Mouse (Mus musculus): ENCODE results near the gene Yrdc. TPM values are rescaled to one million over a fixed set of nuclear protein-coding genes. Genes with fewer than 3 reads are reported as not detected.

Yrdc gene
- total RNA-seq, 2 experiments from 2014 or later = 29.8 to 33.8 TPM

DNA sequence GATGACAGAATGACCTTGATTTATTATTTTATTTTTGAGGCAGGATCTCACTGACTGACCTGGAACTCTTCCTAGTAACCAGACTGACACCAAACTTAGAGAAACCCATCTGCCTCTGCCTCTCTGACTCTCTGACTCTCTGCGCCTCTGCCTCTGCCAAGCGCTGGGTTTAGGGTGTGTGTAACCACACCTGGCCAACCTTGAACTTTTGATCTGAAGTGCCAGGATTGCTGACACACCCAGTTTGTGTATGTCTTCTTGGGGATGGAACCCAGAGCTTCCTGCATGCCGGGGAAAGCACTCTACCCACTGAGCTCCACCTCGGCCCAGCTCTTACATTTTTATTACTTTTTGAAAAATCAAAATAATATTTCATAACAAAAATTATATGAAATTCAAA is 31.6 kb upstream of the Yrdc start:
- no peak for DNase-seq (ENCODE audit: extremely low spot score in 1 of 2, low spot score in 2 of 2)
- no peak for TF ChIP-seq CTCF (IDR thresholded peaks at IDR 0.05)
- Histone ChIP-seq H3K27ac (no peak overlapping the region), H3K4me3 (no peak overlapping the region)
- intact Hi-C loops (cut with DNase I) = no loop called here

DNA sequence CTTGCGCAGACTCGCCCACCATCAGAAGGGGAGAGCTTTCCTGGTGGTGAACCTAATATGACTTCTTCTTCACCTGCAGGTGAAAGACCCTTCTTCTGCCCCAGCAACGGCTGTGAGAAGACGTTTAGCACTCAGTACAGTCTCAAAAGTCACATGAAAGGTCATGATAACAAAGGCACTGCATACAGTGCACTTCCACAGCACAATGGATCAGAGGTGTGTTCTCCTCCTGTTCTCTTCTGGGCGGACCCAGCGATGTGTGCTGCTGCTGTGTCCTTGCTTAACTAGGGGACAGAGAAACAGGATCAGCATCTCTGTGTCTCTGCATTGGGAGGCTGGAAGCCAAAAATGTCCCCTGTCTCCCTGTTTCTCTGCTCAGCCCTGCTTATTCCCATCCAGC is 25.5 kb upstream of the Yrdc start:
- DNase-seq (ENCODE audit: extremely low spot score in 1 of 2, low spot score in 2 of 2) = no peak
- intact Hi-C loops (cut with DNase I) = no loop called here
- no peak for TF ChIP-seq CTCF (IDR thresholded peaks at IDR 0.05)
- Histone ChIP-seq H3K27ac (no peak overlapping the region), H3K4me3 (no peak overlapping the region)

DNA sequence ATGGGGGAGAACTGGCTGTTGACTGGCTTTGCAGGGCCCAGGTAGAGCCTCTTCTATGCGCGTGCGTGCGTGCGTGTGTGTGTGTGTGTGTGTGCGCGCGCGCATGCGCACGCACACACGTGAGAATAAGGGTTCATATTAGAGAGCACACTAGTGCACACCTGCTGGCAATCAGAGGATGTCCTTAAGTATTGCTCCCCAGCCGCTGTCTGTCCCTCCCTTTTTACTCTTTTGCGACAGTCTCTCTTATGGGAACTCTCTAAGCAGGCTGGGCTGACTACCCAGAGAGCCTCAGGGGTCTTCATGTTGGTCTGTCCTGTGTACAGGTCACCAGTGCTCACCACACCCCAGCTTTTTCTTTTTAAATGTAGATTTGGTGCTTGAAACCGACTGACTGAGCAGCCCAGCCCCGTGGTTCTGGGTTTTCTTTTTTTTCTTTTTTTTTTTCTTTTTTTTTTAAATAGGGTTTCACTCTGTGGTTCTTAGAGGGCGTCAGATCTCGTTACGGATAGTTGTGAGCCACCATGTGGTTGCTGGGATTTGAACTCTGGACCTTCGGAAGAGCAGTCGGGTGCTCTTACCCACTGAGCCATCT is 25.0 kb upstream of the Yrdc start:
- H3K27ac ChIP-seq = no peak overlapping the region
- intact Hi-C loops (cut with DNase I) = no loop called here
- DNase-seq (ENCODE audit: extremely low spot score in 1 of 2, low spot score in 2 of 2) = no peak
- no peak overlapping the region for H3K4me3 ChIP-seq
- TF ChIP-seq CTCF (IDR thresholded peaks at IDR 0.05) = no peak

DNA sequence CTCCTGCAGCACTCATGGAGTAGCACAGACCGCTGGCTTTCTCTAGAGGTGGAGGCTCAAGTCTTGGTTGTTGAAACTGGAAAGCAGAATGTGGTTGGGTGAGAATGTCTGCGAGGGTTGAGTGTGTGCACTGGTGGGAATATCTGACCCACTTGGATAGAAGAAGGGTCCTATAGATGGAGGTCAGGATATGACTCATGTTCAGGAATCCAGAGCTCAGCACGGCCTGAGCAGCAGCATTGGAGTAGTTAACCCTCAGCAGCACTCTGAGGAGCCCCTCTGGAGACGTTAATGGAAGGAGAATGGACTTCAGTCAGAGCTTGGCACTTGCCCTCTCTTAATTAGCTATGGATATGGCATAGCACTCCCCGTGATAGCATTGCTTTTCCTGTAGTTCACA is 20.8 kb upstream of the Yrdc start:
- no peak overlapping the region for H3K4me3 ChIP-seq
- intact Hi-C loops (cut with DNase I) = no loop called here

DNA sequence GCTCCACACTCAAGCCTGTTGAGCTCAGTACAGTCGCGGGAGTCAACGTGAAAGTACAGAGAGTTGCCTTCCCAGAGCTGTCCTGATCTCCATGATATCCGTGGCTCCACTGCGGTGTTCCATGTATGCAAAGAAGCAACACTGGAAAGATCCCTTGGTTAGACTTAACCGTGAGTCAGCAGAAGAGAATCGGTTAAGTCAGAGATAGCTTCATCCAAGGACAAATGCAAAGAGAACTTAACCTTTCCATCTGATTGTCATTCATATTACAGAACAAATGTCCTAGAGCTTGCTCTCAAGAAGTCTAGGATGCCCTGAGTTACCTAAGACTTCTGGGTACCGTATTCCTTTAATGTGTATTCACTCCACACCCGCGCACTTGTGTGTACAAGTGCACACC is 17.7 kb upstream of the Yrdc start:
- Histone ChIP-seq H3K4me3 (no peak overlapping the region), H3K27ac (no peak overlapping the region)
- intact Hi-C loops (cut with DNase I) = no loop called here
- TF ChIP-seq CTCF (IDR thresholded peaks at IDR 0.05) = no peak
- no peak for DNase-seq (ENCODE audit: extremely low spot score in 1 of 2, low spot score in 2 of 2)

More for the DNA sequence above, 20.8 kb upstream of the Yrdc start:
- no peak for DNase-seq (ENCODE audit: extremely low spot score in 1 of 2, low spot score in 2 of 2)
- H3K27ac ChIP-seq = no peak overlapping the region
- no peak for TF ChIP-seq CTCF (IDR thresholded peaks at IDR 0.05)

DNA sequence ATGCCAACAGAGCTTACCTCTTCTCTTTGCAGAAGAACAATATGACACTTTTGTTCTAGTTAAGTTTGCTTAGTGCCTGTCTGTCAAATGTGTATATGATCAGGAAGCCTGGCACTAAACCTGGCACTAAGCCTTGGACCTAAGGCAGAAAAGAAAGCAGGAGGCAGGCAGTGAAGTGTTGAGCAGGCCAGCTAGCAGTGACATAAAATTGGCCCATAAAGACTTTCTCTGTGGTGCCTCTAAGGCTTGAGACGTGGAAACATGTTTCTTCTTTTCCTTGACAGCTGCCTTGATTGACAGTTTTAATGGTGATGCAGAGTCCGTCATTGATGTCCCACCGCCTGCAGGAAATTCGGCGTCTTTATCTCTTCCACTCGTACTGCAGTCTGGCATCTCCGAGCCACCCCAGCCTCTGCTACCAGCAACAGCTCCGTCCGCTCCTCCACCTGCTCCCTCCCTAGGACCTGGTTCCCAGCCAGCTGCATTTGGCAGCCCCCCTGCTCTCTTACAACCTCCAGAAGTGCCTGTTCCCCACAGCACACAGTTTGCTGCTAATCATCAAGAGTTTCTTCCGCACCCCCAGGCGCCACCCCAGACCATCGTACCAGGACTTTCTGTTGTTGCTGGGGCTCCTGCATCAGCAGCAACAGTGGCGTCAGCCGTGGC is 12.3 kb upstream of the Yrdc start:
- intact Hi-C loops (cut with DNase I) = no loop called here
- no peak for DNase-seq (ENCODE audit: extremely low spot score in 1 of 2, low spot score in 2 of 2)
- no peak overlapping the region for H3K27ac ChIP-seq
- no peak for TF ChIP-seq CTCF (IDR thresholded peaks at IDR 0.05)
- H3K4me3 ChIP-seq = no peak overlapping the region

DNA sequence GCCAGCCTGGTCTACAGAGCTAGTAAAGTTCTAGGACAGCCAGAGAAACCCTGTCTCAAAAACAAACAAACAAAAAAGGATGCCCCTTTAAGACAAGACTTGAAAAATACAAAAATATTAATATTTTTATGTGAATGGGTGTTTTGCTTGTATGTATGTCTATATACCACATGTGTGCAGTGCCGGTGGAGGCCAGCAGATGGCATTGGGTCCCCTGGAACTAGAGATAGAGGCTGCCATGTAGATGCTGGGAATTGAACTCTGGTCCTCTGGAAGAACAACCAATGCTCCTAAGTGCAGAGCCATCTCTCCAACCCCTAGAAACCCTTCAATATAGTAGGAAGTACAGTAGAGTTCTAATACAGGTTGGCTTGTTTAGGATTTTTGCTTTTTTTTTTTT is 9.5 kb upstream of the Yrdc start:
- intact Hi-C loops (cut with DNase I) = loop anchor here (1.0 kb wide), 1 partner anchor 25 kb away; no protein-coding TSS in a partner anchor
- Histone ChIP-seq H3K4me3 (no peak overlapping the region), H3K27ac (no peak overlapping the region)
- no peak for DNase-seq (ENCODE audit: extremely low spot score in 1 of 2, low spot score in 2 of 2)
- TF ChIP-seq CTCF (IDR thresholded peaks at IDR 0.05) = peak; percentile 16

DNA sequence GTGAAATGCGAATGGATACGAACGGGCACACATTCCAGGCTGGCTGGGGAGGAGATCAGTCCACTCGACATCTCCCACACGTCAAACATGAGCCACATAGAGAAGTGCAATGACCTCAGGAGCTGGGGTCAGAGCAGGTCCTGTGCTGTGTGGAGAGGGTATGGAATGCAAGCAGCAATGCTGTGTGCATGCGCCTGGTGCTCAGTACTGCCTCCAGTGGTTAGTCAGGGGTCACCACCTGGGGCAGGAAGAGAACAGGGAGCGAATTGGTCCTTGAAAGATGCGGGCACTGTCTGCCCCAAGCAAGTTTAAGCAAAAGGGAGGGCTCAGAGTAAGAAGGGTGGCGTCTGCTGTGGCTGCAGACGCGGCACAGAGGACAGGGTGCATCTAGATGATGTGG is 7.0 kb upstream of the Yrdc start:
- Histone ChIP-seq H3K4me3 (no peak overlapping the region), H3K27ac (no peak overlapping the region)
- TF ChIP-seq CTCF (IDR thresholded peaks at IDR 0.05) = peak; percentile 71
- no peak for DNase-seq (ENCODE audit: extremely low spot score in 1 of 2, low spot score in 2 of 2)
- intact Hi-C loops (cut with DNase I) = no loop called here

DNA sequence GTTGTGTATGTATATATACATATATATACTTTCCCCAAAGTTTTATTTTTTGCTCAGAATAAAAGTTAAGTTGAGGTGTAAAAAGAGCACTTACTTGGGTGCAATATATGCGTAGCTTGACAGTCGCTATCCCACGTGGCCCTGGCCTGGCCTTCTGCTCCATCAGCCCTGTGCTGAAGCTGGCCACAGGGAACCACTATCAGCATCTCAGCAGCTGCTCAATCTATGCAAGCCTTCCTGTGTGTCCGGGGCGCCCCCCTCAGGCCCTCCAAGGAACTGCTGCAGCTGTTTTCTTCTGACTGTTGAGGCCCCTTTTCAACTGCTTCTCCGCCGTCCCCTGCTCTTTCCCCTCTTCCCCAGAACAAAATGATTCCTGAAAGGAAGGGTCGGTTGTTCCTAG is 2.9 kb upstream of the Yrdc start:
- no peak overlapping the region for H3K4me3 ChIP-seq
- intact Hi-C loops (cut with DNase I) = loop anchor here (1.0 kb wide), 1 partner anchor 45 kb away; the partner anchor contains the start of gene Mtf1

DNA sequence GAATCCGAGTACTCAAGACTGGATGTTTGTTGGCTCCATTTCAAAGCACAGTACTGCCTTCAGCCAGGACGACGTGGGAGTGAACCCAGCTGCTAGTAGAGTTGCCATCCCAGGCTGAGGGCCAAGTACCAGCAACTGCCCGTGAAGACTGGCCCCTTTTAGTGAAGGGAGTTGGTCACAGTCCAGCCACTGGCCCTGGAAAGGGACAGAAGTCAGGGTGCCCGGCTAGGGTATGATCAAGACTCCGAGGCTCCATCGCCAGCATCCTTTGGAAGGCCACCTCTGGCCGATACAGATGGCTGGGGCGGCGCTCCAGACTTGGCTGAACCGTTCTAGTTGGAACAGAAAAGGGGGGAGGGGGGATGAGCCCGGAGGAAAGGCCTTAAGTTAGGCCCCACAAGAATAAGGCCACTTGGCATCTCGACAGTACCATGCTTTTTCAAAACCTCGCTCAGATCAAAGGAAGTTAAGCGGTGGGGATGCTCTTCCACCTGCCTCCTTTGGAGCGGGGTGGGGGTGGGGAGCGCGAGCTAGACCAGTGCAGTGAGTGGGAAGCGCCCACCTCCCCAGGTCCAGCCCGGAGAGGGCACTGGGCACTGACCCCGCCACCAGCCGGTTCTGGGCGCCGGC is 733 bp upstream of the Yrdc start:
- Histone ChIP-seq H3K4me3 (peak overlapping the region; percentile 72), H3K27ac (peak overlapping the region; percentile 99)
- DNase-seq (ENCODE audit: extremely low spot score in 1 of 2, low spot score in 2 of 2) = peak; percentile 63 to 68
- TF ChIP-seq CTCF (IDR thresholded peaks at IDR 0.05) = no peak
- intact Hi-C loops (cut with DNase I) = loop anchor here (1.0 kb wide), 1 partner anchor 13 kb away; the partner anchor contains the start of gene Maneal

More for the DNA sequence above, 2.9 kb upstream of the Yrdc start:
- peak overlapping the region; percentile 10 for H3K27ac ChIP-seq
- peak; percentile 99 for TF ChIP-seq CTCF (IDR thresholded peaks at IDR 0.05)
- peak; percentile 83 for DNase-seq (ENCODE audit: extremely low spot score in 1 of 2, low spot score in 2 of 2)

DNA sequence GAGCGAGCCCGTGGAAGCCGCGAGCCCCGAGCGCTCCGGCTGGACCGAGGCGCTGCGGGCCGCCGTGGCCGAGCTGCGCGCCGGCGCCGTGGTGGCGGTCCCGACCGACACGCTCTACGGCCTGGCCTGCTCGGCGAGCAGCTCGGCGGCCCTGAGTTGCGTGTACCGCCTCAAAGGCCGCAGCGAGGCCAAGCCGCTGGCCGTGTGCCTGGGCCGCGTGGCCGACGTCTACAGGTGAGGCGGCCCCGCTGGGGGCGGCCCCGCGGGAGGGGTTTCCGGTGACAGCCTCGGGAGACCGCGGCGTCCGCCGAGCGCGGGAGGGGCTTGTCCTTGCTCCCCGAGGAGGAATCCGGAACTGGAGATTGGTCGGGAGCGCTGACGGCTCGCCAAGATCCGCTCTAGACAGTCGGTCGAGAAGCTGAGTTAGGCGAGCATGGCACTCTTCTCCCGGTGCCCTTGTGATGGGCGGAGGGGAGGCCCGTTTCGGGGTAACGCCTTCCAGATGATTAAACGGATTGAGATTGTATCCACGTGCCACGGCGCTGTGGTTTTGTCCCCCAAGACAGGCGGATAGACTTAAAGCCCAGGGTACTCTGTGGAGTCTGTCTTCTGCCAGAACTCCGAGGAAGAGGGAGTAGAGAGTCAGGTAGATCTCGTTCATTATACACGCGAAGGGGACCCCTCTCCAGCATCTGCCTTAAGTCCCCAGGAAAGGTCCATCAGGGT is 617 bp downstream of the Yrdc start, which contains the start of gene 1110065P20Rik:
Gene 1110065P20Rik (minus strand): TSS at position 264 of the 726 bp plus-strand sequence.
- Histone ChIP-seq H3K27ac (peak within 1 kb of the TSS; percentile 99), H3K4me3 (peak within 1 kb of the TSS; percentile 72)
- TF ChIP-seq CTCF (IDR thresholded peaks at IDR 0.05) = no peak
- peak; percentile 74 to 81 for DNase-seq (ENCODE audit: extremely low spot score in 1 of 2, low spot score in 2 of 2)
- intact Hi-C loops (cut with DNase I) = loop anchor here (1.0 kb wide), 1 partner anchor 11 kb away; the partner anchor contains the start of gene Maneal

DNA sequence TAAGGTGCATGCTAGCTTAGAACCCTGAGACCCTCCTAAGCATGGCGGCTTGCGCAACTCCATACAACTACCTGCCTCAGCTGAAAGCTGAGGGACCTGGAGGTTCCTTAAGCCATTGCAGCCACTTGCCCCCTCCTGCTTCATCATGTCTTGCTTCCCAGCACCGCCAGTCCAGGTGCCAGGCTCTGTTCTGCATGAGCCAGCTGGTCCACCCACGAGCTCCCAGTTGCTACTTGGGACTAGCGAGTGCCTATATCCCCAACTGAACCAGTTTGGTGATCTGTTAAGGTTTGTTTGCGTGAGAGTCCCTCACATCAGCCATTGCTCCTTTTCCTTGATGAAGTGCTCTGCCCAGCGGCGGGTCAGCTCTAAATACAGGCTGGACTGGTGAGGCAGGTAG is 5.8 kb downstream of the Yrdc start:
- H3K4me3 ChIP-seq = no peak overlapping the region
- no peak for DNase-seq (ENCODE audit: extremely low spot score in 1 of 2, low spot score in 2 of 2)
- TF ChIP-seq CTCF (IDR thresholded peaks at IDR 0.05) = no peak
- intact Hi-C loops (cut with DNase I) = no loop called here
- no peak overlapping the region for H3K27ac ChIP-seq

All from left cerebral cortex, adult 2 months (tissue).